Mouse (Mus musculus): ENCODE measurements at regions not wholly inside any gene's neighbourhood (a gene's known extent, or its start where the extent isn't known, plus 50 kb on each side); places are given as distances from the start of the nearest gene placed in this dataset.

DNA sequence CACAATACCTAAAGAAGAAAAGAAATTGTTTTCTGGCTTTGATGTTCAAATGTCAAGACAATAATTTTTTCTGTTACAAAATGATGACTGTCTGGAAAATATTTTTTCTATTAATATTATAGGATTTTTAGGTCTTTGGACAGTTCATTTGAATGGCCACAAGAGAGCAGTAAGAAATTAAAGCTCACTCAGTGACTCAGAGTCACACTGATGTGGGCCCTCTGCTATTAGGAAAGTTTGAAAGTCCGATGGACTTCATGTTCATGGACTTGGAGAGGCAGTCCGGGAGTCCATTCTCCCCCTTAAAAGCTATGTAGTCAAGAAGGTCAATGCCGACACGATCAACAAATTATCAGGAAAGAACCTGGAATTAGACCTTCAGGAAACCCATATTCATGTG is 657.0 kb downstream of the Mecom start:
- DNase-seq (ENCODE audit: low spot score in 2 of 2) = no peak

DNA sequence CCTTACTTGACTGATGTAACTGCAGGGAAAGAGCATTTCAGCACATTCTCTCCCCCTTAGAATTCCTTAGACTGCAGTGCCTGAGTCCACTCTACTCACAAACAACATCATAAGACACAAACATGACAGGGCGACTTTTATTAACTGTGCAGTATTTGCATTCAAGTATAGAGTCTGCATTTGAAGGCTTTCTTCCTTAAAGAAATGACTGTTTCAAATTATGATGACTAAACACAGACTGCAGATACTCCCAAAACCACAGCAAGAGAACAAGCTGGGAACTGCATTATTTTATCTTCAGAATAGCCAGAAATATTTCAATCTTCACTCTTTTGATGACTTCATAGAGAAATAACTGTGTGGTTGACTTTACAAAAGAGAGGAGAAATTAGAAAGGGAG is 657.5 kb downstream of the Mecom start:
- DNase-seq (ENCODE audit: low spot score in 2 of 2) = no peak

DNA sequence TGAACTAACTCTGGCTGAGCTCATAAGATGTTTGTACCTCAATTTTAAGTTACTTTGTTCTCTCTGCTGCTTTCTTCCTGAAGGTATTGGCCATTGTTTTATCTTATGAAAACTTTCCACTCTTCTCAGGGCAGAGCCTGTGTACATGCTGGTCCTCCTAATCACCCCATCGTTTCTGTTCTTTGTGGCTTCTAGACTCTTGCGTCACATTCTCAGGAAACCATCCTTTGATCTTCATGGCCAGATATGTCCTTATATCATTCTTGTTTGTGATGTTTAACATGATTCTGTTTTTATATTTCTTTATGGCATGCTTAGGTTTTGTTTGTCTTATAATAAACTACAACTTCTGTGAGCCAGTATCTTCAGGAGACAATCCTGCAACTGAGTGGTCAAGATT is 658.2 kb downstream of the Mecom start:
- no peak for DNase-seq (ENCODE audit: low spot score in 2 of 2)

DNA sequence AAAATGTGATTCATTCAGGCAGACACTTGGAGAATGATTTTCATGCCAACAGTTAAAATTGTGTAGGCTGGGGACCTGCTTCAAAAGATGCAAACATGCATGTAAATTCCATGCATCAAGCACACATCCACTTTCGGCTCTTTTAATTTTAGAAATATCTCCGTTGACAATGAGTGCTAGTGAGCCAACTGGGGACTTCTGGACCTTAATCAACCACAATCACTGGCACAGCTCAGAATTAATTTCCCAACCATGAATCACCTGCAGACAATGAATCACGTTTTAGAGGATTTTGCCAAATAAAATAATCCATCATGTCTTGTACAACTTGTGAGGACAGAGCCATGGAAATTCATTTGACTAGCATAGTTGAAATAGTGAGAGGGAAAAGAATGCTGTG is 667.8 kb downstream of the Mecom start:
- DNase-seq (ENCODE audit: low spot score in 2 of 2) = no peak

GRCm38 (mm10) chr3:29875768-29876167 is 672.0 kb downstream of the Mecom start:
- DNase-seq (ENCODE audit: low spot score in 2 of 2) = no peak

DNA sequence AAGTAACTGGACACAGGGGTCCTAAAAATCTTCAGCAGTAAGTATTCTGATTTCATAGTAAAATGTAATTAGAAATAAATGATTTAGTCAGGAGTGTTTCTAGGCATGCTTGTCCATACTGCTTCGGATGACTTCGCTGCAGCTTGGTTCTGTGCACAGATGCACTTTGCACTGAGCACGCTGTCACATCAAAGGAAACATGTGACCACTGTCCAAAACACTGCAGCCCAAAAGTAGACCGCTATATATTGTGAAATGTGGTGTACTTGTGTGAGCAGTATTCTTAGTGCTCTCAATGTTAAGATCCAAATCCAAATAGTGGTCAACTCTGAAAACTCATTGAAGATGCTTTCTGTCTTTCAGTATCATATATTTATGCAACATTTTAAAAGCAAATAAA is 685.4 kb downstream of the Mecom start:
- no peak for DNase-seq (ENCODE audit: low spot score in 2 of 2)

DNA sequence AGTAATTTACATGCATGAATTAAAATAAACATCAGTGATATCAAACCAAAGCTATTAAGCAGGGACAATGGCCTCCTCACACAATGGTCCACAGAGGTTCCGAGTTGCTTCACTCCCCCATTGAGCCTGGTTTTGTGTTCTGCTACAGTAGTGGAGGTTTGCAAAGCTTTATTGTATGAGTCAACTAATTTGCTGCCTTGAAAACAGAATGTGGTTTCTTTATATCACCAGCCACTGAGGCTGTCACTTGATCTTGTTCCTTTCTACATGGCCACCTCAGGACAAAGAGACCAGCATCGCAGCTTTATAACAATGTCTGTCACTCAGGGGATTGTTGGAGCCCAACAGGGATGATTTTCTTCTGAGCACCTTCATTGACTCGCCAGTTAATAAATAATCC is 695.3 kb downstream of the Mecom start:
- DNase-seq (ENCODE audit: low spot score in 2 of 2) = no peak

DNA sequence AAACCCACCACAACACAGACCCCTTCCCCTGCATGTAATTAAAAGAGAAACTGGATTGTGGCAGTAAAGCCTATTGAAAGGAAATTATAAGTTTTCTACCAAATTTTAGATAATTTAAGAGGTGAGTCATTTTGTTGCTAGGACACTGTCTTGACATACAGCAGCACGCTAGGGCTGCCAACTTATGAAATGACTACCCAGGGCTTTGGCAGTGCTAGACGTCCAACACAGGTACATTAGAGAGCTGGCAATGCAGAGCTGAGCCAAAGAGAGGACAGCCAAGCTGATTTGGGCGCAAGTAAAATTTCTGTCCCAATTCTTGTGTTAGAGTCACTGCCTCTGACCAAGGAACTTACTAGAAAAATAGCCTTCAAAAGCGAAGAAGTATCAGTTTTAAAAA is 712.4 kb downstream of the Mecom start:
- no peak for DNase-seq (ENCODE audit: low spot score in 2 of 2)

- no peak for DNase-seq (ENCODE audit: low spot score in 2 of 2)
Observed at GRCm38 (mm10) chr3:29834884-29835283, 712.9 kb downstream of the Mecom start.

DNA sequence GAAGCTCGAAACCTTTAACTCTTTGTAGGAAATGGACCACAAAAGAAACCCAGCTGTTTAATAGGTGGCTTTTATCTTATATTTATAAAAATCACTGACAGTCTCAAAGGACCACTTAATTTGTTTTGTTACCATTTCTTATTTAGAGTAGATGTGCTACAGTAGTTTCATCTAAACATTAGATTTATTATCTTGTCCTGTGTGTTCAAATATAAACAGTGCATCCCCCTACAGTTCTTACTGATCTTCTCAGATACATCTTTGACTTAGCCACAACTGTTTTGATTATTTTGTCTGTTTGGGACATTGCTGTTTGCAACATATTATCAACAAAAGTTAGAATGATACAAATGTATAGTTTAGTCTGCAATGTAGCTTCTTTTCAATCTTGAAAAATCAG is 716.5 kb downstream of the Mecom start:
- DNase-seq (ENCODE audit: low spot score in 2 of 2) = no peak

DNA sequence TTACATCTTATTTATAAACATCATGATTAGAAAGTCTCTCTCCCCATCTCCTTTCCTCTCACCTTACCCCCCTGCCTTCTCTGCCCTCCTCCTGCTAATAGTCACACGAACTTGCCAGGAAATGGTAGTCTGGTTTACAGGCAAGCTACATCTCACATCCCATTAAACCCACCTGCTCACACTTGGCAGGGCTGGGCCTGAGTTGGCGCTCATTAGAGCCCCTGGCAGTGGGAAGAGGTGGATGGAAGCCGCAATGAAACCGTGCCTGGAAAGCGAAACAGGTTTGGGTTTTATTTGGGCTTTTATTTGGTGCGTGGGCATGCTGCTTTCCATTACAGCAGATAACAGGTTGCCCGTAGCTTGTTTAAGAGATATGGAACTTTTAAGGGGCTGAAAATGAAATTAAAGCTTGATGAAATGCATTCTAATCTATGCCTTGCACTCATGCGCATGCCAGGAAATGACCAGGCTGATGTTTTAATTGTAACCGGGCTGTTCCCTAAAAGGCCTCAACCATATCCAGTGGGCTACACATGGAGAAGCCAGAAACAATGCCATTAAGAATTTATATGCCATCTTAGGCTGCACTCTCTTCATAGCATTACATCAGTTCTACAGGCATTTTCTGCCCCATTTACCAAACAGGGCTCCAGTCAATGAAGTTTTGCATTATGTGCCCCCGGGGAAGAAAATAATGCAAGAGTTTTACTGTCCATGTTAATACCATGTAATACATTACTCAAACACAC is 725.0 kb downstream of the Mecom start:
- no peak for DNase-seq (ENCODE audit: low spot score in 2 of 2)

DNA sequence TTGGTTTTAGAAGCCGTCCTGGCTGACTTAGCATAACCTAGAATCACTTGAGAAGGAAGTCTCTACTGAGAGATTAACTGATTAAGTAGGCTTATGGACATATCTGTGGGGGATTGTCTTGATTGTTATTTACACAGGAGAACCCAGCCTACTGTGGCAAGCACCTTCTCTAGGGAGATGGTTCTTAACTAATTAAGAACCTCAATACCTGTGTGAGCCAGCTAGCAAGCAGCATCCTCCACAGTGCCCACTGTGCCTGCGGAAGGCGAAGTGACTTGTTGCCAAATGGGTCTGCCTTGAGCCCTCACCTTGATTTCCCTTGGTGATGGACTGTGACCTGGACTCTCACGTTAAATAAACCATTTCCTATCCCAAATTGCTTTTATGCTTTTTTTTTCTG is 730.8 kb downstream of the Mecom start:
- DNase-seq (ENCODE audit: low spot score in 2 of 2) = no peak

GRCm38 (mm10) chr3:29813276-29813675 is 731.5 kb downstream of the Egfem1 start:
- no peak for DNase-seq (ENCODE audit: low spot score in 2 of 2)

- peak in 1 of 2 experiments; percentile 16 for DNase-seq (ENCODE audit: low spot score in 2 of 2)
Observed at GRCm38 (mm10) chr3:29812480-29813240, 730.8 kb downstream of the Egfem1 start.

DNA sequence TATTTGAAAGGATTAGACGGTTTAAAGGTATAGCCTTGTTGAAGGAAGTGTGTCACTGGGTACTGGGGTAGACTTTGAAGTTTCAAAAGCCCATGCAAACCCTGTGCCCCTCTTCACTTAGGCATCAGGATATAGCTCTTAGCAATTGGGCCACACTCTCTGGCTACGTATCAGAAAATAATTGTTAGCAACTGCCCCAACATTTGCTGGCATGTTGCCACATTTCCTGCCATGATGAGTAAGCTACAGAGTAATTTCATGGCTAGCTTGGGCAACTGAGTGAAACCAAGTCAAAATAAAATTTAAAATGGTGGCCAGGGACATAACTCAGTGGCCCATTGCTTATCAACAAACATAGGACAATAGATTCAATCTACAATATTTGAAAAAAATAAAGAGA is 724.2 kb downstream of the Egfem1 start:
- no peak for DNase-seq (ENCODE audit: low spot score in 2 of 2)

DNA sequence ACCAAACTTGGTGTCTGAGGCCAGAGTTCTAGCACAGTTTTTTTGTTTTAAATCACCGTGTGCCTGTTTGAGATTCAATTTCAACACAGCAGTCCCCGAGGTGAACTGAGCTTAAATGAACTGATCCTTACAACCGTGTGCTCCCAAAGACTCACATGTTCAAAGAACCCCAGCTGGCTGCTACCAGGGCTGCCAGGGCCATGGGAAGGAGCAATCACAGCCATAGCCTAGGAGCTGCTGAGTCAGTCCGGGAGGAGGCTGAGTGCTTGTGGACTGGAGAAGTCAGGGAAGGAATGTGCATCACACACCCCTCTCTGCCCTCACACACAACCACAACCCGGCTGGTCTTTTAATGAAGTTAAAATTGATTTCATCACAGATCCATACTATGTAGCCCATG is 721.6 kb downstream of the Egfem1 start:
- DNase-seq (ENCODE audit: low spot score in 2 of 2) = no peak

GRCm38 (mm10) chr3:29801081-29801480 is 719.3 kb downstream of the Egfem1 start:
- no peak for DNase-seq (ENCODE audit: low spot score in 2 of 2)

DNA sequence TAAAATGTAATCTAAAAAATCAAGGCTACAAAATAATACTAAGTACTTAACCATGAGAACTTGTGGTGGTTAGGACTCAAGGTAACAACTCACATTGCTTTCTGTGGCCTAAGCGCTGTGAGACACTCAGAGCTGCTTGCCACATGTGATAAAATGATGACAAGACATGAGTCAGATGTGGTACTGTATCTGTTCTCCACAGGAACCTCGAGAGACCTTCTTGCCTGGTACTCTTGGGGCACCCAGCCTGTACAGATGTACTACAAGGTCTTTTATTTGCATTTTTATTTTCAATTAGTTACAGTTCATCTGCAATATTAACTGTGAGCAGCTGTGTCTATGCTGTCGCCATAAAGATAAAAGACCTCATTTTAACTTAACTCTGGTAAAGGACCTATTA is 692.5 kb downstream of the Egfem1 start:
- DNase-seq (ENCODE audit: low spot score in 2 of 2) = no peak

GRCm38 (mm10) chr3:29771194-29771593 is 689.4 kb downstream of the Egfem1 start:
- DNase-seq (ENCODE audit: low spot score in 2 of 2) = no peak

DNA sequence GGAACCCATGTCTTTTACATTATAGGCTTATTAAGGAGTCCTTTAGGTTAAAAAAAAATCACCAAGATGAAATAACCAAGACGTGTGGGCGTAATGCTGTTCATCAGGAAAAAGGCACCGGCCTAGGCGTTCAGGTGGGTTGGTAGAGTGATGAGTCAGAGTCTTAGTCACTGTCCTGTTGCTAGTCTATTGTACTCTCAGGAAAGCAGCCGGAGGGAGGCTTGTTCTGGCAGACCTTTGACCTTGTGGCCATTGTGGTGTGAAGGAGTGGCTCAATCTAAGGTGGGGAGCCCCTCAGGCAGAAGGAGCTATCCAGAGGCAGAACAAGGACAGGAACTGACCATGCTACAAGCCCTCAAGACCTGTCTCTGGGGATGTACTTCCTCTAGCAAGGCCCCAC is 686.8 kb downstream of the Egfem1 start:
- no peak for DNase-seq (ENCODE audit: low spot score in 2 of 2)

- DNase-seq (ENCODE audit: low spot score in 2 of 2) = no peak
Observed at GRCm38 (mm10) chr3:29764021-29764420, 682.2 kb downstream of the Egfem1 start.

- no peak for DNase-seq (ENCODE audit: low spot score in 2 of 2)
Observed at GRCm38 (mm10) chr3:29757821-29758494, 676.1 kb downstream of the Egfem1 start.
